Mouse (Mus musculus) urinary bladder, postnatal 36 days (tissue): ENCODE data around the gene Exoc6b.

Source experiments
- DNase-seq, 2 experiments: peaks; one replicate each; pipeline ENCODE4 v3.0.0; 2022; ENCODE audit warnings: low spot score in 2 of 2, mixed read lengths in 1 of 2

Gene Exoc6b

GRCm38 (mm10) chr6:84882663-84883517 is 186.4 kb downstream of the Exoc6b start:
- no peak for DNase-seq

GRCm38 (mm10) chr6:84875869-84876268 is 193.4 kb downstream of the Exoc6b start:
- DNase-seq: no peak

GRCm38 (mm10) chr6:84867114-84867513 is 202.2 kb downstream of the Exoc6b start:
- no peak for DNase-seq

DNA sequence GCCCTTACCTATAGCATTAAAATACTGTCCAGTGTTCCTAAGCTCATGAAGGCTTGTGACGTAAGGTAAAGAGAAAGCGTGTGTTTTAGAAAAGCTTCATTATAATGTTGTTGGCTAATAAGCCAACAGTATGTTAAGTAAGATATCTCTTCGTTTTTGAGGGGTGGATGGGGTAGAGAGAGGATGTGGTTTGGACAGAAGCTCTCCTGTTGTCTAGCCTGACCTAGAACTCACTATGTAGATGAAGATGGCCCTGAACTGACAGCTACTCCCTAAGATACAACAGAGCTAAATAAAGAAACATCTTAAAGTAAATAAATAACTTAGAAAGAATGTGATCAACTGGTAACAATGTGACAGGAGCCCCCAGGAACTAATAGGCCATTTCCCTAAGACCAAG is 204.7 kb downstream of the Exoc6b start:
- no peak for DNase-seq

GRCm38 (mm10) chr6:84863816-84864375 is 205.4 kb downstream of the Exoc6b start:
- DNase-seq: no peak

DNA sequence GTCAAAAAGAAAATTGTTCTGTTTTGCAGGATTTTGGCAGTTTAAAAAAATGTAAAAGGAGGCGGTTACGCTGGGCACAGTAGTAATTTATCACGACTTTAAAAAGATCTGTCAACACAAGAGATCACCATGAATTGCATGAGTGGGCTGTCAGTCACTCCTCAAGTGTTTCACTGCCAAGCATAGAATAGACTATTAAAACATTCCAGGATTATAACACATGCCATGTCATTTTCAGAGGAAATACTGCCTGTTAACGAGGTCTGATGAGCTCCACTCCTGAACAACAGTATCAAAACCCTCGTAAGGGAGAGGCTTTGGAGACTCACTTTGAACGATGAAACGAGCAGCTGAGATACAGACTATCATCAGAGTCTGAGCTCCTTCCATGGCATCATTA is 223.6 kb downstream of the Exoc6b start:
- DNase-seq: no peak

GRCm38 (mm10) chr6:84841138-84841537 is 228.2 kb downstream of the Exoc6b start:
- no peak for DNase-seq

DNA sequence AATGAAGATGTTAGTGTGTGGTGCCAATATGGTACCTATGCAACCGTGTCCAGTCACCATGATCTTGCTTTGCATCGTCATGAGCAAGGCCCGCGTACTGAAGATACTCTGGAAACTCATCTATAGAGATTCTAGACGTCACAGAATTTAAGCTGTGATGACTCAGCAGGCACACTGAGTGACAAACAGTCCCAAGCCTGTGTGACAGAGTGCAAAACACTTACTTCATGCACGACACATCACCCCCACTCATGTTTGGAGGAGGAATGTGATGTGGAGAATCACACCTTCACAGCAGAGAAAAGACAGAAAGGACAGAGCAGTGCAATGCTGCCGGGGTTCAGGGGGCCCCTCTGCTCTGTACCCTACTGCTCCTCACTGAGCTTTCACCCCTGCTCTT is 261.8 kb downstream of the Exoc6b start:
- DNase-seq: no peak

GRCm38 (mm10) chr6:84806132-84806730 is 263.1 kb downstream of the Exoc6b start:
- DNase-seq: no peak

GRCm38 (mm10) chr6:84798736-84799135 is 270.6 kb downstream of the Exoc6b start:
- no peak for DNase-seq

DNA sequence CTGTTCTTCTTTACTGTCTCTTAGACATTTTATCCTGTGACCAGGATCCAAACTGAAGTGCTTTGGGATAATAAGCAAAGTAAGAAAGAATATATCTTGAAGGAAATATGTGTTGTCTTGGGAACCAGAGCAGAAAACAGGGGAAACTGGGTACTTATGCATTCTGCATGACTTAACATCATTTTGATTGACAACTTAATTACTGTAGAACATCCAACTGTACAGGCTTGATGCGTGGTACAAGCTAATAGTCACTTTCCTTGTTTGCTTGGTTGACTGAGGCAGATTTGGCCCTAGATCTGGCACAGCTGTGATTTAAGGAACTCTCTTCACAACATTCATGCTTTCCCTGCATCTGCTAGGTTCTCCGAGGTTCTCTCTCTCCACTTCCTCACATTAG is 285.3 kb downstream of the Exoc6b start:
- DNase-seq: no peak

GRCm38 (mm10) chr6:84779987-84780386 is 289.3 kb downstream of the Exoc6b start:
- DNase-seq: no peak

- no peak for DNase-seq
Measured at GRCm38 (mm10) chr6:84778970-84779369, 290.3 kb downstream of the Exoc6b start.

- DNase-seq: peak in 1 of 2 experiments; percentile 10
Measured at GRCm38 (mm10) chr6:84775908-84776307, 293.4 kb downstream of the Exoc6b start.

- no peak for DNase-seq
Measured at GRCm38 (mm10) chr6:84755266-84755665, 314.0 kb downstream of the Exoc6b start.

- no peak for DNase-seq
Measured at GRCm38 (mm10) chr6:84752806-84753420, 316.4 kb downstream of the Exoc6b start.

DNA sequence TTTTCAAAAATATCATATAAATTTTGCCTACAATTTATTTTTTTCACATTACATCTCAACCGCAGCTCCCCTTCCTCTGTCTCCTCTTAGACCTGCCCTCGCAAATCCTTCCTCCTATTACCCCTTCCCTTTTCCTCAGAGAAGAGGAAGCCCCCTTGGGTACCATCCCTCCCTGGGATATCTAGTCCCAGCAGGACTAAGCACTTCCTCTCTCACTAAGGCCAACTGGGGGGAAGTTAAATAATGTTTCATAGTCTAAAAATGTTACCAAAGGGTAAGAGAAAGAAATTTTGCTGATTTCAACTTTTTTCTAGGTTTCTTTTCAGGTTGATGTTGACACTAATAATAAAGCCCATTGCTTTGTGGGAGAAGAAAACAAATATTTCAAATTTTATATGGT is 317.9 kb downstream of the Exoc6b start:
- no peak for DNase-seq

DNA sequence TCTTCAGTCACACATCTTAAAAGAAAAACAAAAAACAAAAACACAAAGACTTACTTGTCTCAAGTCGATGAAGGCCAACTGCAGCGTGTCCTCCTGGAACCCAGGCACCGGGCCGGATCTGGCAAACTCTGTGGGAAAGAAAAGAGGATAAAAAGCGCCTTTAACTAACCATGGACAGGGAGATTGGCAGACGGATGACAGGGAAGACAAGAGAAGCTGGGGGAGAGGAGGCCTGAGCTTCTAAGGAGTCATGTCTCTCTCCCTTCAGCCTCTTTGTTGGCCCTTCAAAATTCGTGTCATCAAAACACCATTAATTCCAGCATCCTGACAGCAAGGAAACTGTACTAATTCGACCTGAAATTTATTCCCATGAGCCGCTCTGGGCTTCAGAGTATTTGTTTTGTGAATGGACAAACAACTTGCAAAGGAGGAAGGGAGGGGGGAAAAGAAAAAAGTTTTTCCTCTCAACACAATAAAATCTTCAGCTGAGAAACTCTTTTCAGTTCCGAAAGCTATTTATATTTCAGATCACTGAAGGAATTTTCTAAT is 322.4 kb downstream of the Exoc6b start:
- no peak for DNase-seq

DNA sequence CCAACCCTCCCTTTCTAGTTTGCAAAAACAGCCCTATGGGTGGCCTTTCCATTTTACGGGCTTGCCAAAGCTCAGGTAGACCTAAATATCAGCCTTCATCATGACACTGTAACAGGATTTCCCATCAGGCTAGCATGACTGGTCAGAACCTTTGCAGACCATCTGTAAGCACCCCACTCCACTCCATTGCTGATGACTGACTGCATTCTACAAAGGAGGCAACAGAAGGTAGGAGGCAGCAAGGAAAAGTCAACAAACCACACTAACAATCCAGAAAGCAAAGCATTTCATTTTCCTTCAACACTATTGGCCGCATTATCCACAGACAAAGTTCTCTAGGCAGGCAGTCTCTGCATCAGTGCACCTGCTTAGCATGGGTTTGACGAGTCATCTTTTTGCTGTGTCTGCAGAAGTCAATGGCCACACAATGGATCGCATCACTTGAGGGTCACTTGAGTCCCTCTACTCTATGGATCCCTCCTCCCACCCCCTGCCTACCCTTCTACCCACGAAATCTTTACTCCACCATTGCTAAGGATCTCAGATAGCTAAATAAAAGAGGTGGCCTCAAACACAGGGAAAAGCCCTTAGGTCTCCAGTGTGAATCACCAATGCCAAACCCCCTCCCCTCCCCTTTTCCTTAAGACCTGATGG is 323.0 kb downstream of the Exoc6b start:
- no peak for DNase-seq

DNA sequence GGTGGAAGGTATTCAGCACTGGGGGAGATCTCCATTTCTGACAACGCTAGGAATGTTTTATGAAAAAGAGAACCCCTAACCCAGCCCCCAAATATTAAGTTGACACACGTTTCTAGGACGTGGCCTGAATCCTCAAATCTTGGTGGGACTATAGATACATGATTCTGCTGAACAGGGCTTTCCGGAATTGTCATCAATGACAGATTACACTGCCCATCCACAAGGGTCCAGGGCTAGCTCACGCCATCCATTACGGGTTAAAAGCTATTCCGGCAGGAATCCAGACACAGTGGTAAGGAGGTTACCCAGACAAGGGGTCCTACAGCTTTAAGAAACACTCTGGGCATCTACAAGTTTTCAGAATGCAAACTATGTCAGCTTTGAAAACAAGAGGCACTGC is 323.7 kb downstream of the Exoc6b start:
- DNase-seq: no peak

- no peak for DNase-seq
Measured at GRCm38 (mm10) chr6:84742227-84742626, 327.1 kb downstream of the Exoc6b start.

GRCm38 (mm10) chr6:84736942-84737341 is 332.4 kb downstream of the Exoc6b start:
- DNase-seq: peak; percentile 15 to 21
